Mouse (Mus musculus) forebrain, embryonic 12.5 days (tissue): ENCODE measurements around the gene Smad3. TPM values are rescaled to one million over a fixed set of nuclear protein-coding genes. Genes with fewer than 3 reads are reported as not detected.
A peak's percentile ranks its signal among the peaks of the same experiment; 100 is the strongest.

Experiments used
- ATAC-seq: fragments of 200-750 bp; cut with Nextera tagmentation; 2 replicates; pipeline ENCODE4 v1.8.0; 2017; ENCODE audit warnings: moderate TSS enrichment; ENCODE audit not compliant: low FRiP score
- H3K27ac ChIP-seq: fragments of 300-500 bp; sonication (generic); 2 replicates; pipeline ENCODE4 v1.5.1; 2016; ENCODE audit warnings: mild to moderate bottlenecking
- H3K27me3 ChIP-seq: fragments of 300-500 bp; sonication (generic); 2 replicates; pipeline ENCODE4 v1.6.1; 2016; ENCODE audit warnings: mild to moderate bottlenecking
- H3K36me3 ChIP-seq: fragments of 300-500 bp; sonication (generic); replicated peaks from 2 replicates; pipeline ENCODE4 v1.6.1; 2016; ENCODE audit warnings: mild to moderate bottlenecking
- H3K4me1 ChIP-seq: fragments of 300-500 bp; sonication (generic); 2 replicates; pipeline ENCODE4 v1.6.1; 2016
- H3K4me2 ChIP-seq: fragments of 300-500 bp; sonication (generic); 2 replicates; pipeline ENCODE4 v1.6.1; 2016; ENCODE audit warnings: mild to moderate bottlenecking, moderate library complexity
- H3K4me3 ChIP-seq: fragments of 300-500 bp; sonication (generic); replicated peaks from 2 replicates; pipeline ENCODE4 v1.5.1; 2016; ENCODE audit warnings: mild to moderate bottlenecking
- H3K9ac ChIP-seq: fragments of 300-500 bp; sonication (generic); 2 replicates; pipeline ENCODE4 v1.6.1; 2016; ENCODE audit warnings: mild to moderate bottlenecking
- H3K9me3 ChIP-seq: fragments of 300-500 bp; sonication (generic); 2 replicates; pipeline ENCODE4 v1.6.1; 2016
- WGBS: fragments of 180-500 bp; shearing (Covaris S2); methylation state at CpG from one replicate; pipeline ENCODE4 v1.1.7; 2016; 5-methylcytosine and 5-hydroxymethylcytosine counted together
- polyA plus RNA-seq: library from polyadenylated mRNA; unstranded; fragments of >200 nt; fragmentation: Nextera tagmentation; extraction: Ambion mirVana; gene quantifications from 2 replicates; pipeline ENCODE4 v1.2.1, GENCODE M21; 2016

The Smad3 gene
- polyA plus RNA-seq, 1 experiment from 2014 or later, result 23.1 TPM

- H3K4me1 ChIP-seq, result peaks cover 13% of the 10 kb centered on the region
These were observed 34.9 kb downstream of the Smad3 start for GRCm38 (mm10) chr9:63722918-63723317.

GRCm38 (mm10) chr9:63722350-63722749, 35.4 kb downstream of the Smad3 start:
- WGBS, result 92% methylated on average over 7 of the region's 7 CpGs
- no peak overlapping the region for H3K4me2 ChIP-seq
- peaks cover 13% of the 10 kb centered on the region for H3K4me1 ChIP-seq
- H3K9ac ChIP-seq, result no peak overlapping the region
- 0 out of 2 replicates have a peak, but pooled peaks cover 4% of the 10 kb centered on the region for H3K36me3 ChIP-seq
- no peaks in the 10 kb centered on the region for H3K9me3 ChIP-seq
- H3K27ac ChIP-seq, result no peak overlapping the region
- no peaks in the 10 kb centered on the region for H3K27me3 ChIP-seq
- no peak for ATAC-seq
- H3K4me3 ChIP-seq, result no peak overlapping the region

More at GRCm38 (mm10) chr9:63722918-63723317, 34.9 kb downstream of the Smad3 start:
- Histone ChIP-seq H3K4me2 (no peak overlapping the region), H3K4me3 (no peak overlapping the region), H3K36me3 (0 out of 2 replicates have a peak, but pooled peaks cover 4% of the 10 kb centered on the region), H3K27me3 (no peaks in the 10 kb centered on the region), H3K9me3 (no peaks in the 10 kb centered on the region), H3K9ac (no peak overlapping the region), H3K27ac (no peak overlapping the region)
- ATAC-seq, result no peak
- 80% methylated on average over 9 of the region's 9 CpGs for WGBS

- Histone ChIP-seq H3K9ac (no peak overlapping the region), H3K36me3 (0 out of 2 replicates have a peak, but pooled peaks cover 4% of the 10 kb centered on the region), H3K9me3 (no peaks in the 10 kb centered on the region), H3K4me2 (no peak overlapping the region), H3K27me3 (no peaks in the 10 kb centered on the region), H3K4me3 (no peak overlapping the region), H3K27ac (no peak overlapping the region), H3K4me1 (peaks cover 13% of the 10 kb centered on the region)
- 85% methylated on average over 9 of the region's 9 CpGs for WGBS
- no peak for ATAC-seq
These were observed 36.1 kb downstream of the Smad3 start for GRCm38 (mm10) chr9:63721573-63722275.

- ATAC-seq, result no peak
- no peak overlapping the region for H3K27ac ChIP-seq
These were observed 37.1 kb downstream of the Smad3 start for GRCm38 (mm10) chr9:63720715-63721114.

GRCm38 (mm10) chr9:63719770-63720440, 37.9 kb downstream of the Smad3 start:
- Histone ChIP-seq H3K9ac (no peak overlapping the region), H3K9me3 (no peaks in the 10 kb centered on the region), H3K27me3 (no peaks in the 10 kb centered on the region), H3K4me2 (no peak overlapping the region), H3K27ac (no peak overlapping the region), H3K4me1 (peaks cover 18% of the 10 kb centered on the region), H3K36me3 (0 out of 2 replicates have a peak, but pooled peaks cover 1% of the 10 kb centered on the region), H3K4me3 (no peak overlapping the region)
- WGBS, result 92% methylated on average over 16 of the region's 16 CpGs
- ATAC-seq, result no peak

More at GRCm38 (mm10) chr9:63720715-63721114, 37.1 kb downstream of the Smad3 start:
- H3K9me3 ChIP-seq, result no peaks in the 10 kb centered on the region
- no peak overlapping the region for H3K9ac ChIP-seq
- no peak overlapping the region for H3K4me3 ChIP-seq
- peaks cover 17% of the 10 kb centered on the region for H3K4me1 ChIP-seq
- WGBS, result 90% methylated on average over 6 of the region's 6 CpGs
- no peak overlapping the region for H3K4me2 ChIP-seq
- 0 out of 2 replicates have a peak, but pooled peaks cover 4% of the 10 kb centered on the region for H3K36me3 ChIP-seq
- H3K27me3 ChIP-seq, result no peaks in the 10 kb centered on the region

GRCm38 (mm10) chr9:63718735-63719358, 38.9 kb downstream of the Smad3 start:
- Histone ChIP-seq H3K4me3 (no peak overlapping the region), H3K9me3 (no peaks in the 10 kb centered on the region), H3K27me3 (no peaks in the 10 kb centered on the region), H3K36me3 (no peaks in the 10 kb centered on the region), H3K9ac (no peak overlapping the region), H3K27ac (no peak overlapping the region), H3K4me2 (no peak overlapping the region), H3K4me1 (peaks cover 19% of the 10 kb centered on the region)
- WGBS, result 82% methylated on average over 9 of the region's 9 CpGs
- no peak for ATAC-seq

- H3K27me3 ChIP-seq, result no peaks in the 10 kb centered on the region
- H3K36me3 ChIP-seq, result no peaks in the 10 kb centered on the region
- H3K4me2 ChIP-seq, result no peak overlapping the region
- H3K4me3 ChIP-seq, result no peak overlapping the region
- no peak for ATAC-seq
- H3K4me1 ChIP-seq, result peaks cover 24% of the 10 kb centered on the region
- H3K27ac ChIP-seq, result no peak overlapping the region
- H3K9ac ChIP-seq, result no peak overlapping the region
- 94% methylated on average over 4 of the region's 4 CpGs for WGBS
- H3K9me3 ChIP-seq, result no peaks in the 10 kb centered on the region
These were observed 39.6 kb downstream of the Smad3 start for GRCm38 (mm10) chr9:63718170-63718569.

GRCm38 (mm10) chr9:63717474-63718005, 40.3 kb downstream of the Smad3 start:
- H3K27me3 ChIP-seq, result no peaks in the 10 kb centered on the region
- whole genome bisulfite sequencing, result 86% methylated on average over 3 of the region's 3 CpGs
- H3K4me2 ChIP-seq, result no peak overlapping the region
- H3K36me3 ChIP-seq, result no peaks in the 10 kb centered on the region
- H3K4me3 ChIP-seq, result no peak overlapping the region
- no peak overlapping the region for H3K9ac ChIP-seq
- H3K4me1 ChIP-seq, result peaks cover 28% of the 10 kb centered on the region
- H3K27ac ChIP-seq, result no peak overlapping the region
- no peaks in the 10 kb centered on the region for H3K9me3 ChIP-seq
- no peak for ATAC-seq

- WGBS, result 40% methylated on average over 18 of the region's 18 CpGs
- no peak for ATAC-seq
- peaks cover 28% of the 10 kb centered on the region for H3K4me1 ChIP-seq
- H3K27me3 ChIP-seq, result no peaks in the 10 kb centered on the region
- 0 out of 2 replicates have a peak overlapping the region, but pooled peaks have one; percentile 19 for H3K27ac ChIP-seq
- H3K4me3 ChIP-seq, result no peak overlapping the region
- no peak overlapping the region for H3K4me2 ChIP-seq
- H3K9me3 ChIP-seq, result no peaks in the 10 kb centered on the region
- no peak overlapping the region for H3K9ac ChIP-seq
- no peaks in the 10 kb centered on the region for H3K36me3 ChIP-seq
These were observed 41.4 kb downstream of the Smad3 start for GRCm38 (mm10) chr9:63716150-63717138.

- H3K9me3 ChIP-seq, result no peaks in the 10 kb centered on the region; the same call in 1 of the 2 replicates
- no peak overlapping the region for H3K27ac ChIP-seq
- H3K36me3 ChIP-seq, result peaks cover 8% of the 10 kb centered on the region
- ATAC-seq, result no peak
- 83% methylated on average over 6 of the region's 6 CpGs for WGBS
- H3K27me3 ChIP-seq, result no peaks in the 10 kb centered on the region
- H3K4me2 ChIP-seq, result no peak overlapping the region
- no peak overlapping the region for H3K4me3 ChIP-seq
- H3K4me1 ChIP-seq, result peaks cover 28% of the 10 kb centered on the region
- H3K9ac ChIP-seq, result no peak overlapping the region
These were observed 43.2 kb downstream of the Smad3 start for GRCm38 (mm10) chr9:63714572-63714971.

GRCm38 (mm10) chr9:63712838-63713237, 45.0 kb downstream of the Smad3 start:
- H3K36me3 ChIP-seq, result peaks cover 12% of the 10 kb centered on the region
- no peak overlapping the region for H3K4me2 ChIP-seq
- no peaks in the 10 kb centered on the region; the same call in 1 of the 2 replicates for H3K9me3 ChIP-seq
- no peak overlapping the region for H3K4me3 ChIP-seq
- 63% methylated on average over 6 of the region's 6 CpGs for whole genome bisulfite sequencing
- no peak for ATAC-seq
- H3K27ac ChIP-seq, result no peak overlapping the region
- H3K27me3 ChIP-seq, result no peaks in the 10 kb centered on the region
- H3K9ac ChIP-seq, result no peak overlapping the region
- peaks cover 25% of the 10 kb centered on the region for H3K4me1 ChIP-seq
